Mouse (Mus musculus) olfactory bulb, adult 2 months (tissue): ENCODE results near the gene Tle3.

ENCODE experiments used
- CTCF ChIP-seq: fragments of 200-500 bp; IDR thresholded peaks from 2 replicates; pipeline ENCODE4 v1.5.1; 2012; ENCODE audit warnings: low read depth, mild to moderate bottlenecking, low read length, moderate library complexity; ENCODE audit not compliant: insufficient read depth
- POLR2A ChIP-seq: fragments of 200-500 bp; IDR thresholded peaks from 2 replicates; pipeline ENCODE4 v1.6.1; 2012; ENCODE audit warnings: mild to moderate bottlenecking, low read depth, low read length, moderate library complexity; ENCODE audit not compliant: insufficient read depth

GRCm38 (mm10) chr9:61406343-61406742 is 34.2 kb downstream of the Tle3 start:
- no peak for TF ChIP-seq POLR2A
- TF ChIP-seq CTCF: no peak
